Mouse (Mus musculus) MEL (cell line): ENCODE measurements at regions not wholly inside any gene's neighbourhood (a gene's known extent, or its start where the extent isn't known, plus 50 kb on each side); places are given as distances from the start of the nearest gene placed in this dataset.

Experiments used
- CTCF ChIP-seq, 3 experiments: IDR thresholded peaks in 2 of 3; conservative IDR thresholded peaks in 1 of 3; 2 replicates each; pipeline ENCODE4 v1.5.1; 2011 to 2012; ENCODE audit warnings: low read length in 3 of 3, low read depth in 2 of 3, mild to moderate bottlenecking in 2 of 3, improper control_type of control experiment in 1 of 3, inconsistent platforms in 1 of 3, mixed read lengths in 1 of 3, moderate library complexity in 1 of 3; ENCODE audit not compliant: control insufficient read depth in 1 of 3, insufficient read depth in 1 of 3, poor library complexity in 1 of 3, severe bottlenecking in 1 of 3
- EP300 ChIP-seq, 2 experiments: IDR thresholded peaks; 2 replicates each; pipeline ENCODE4 v1.6.1; 2011; ENCODE audit warnings: improper control_type of control experiment in 2 of 2, low read length in 2 of 2, low read depth in 1 of 2, mild to moderate bottlenecking in 1 of 2
- HCFC1 ChIP-seq: IDR thresholded peaks from 2 replicates; pipeline ENCODE4 v1.6.1; 2012; ENCODE audit warnings: low read depth, mild to moderate bottlenecking, inconsistent platforms, low read length, improper control_type of control experiment, moderate library complexity
- KAT2A ChIP-seq: conservative IDR thresholded peaks from 2 replicates; pipeline ENCODE4 v1.6.1; 2012; ENCODE audit warnings: low read depth, low read length, improper control_type of control experiment, inconsistent platforms
- MAX ChIP-seq: IDR thresholded peaks from 2 replicates; pipeline ENCODE4 v1.6.1; 2011; ENCODE audit warnings: low read length, improper control_type of control experiment
- MYC ChIP-seq: IDR thresholded peaks from 2 replicates; pipeline ENCODE4 v1.6.1; 2011; ENCODE audit warnings: low read depth, mild to moderate bottlenecking, low read length, improper control_type of control experiment, moderate library complexity
- POLR2A ChIP-seq, 2 experiments: IDR thresholded peaks; 2 replicates each; pipeline ENCODE4 v1.6.1; 2011 to 2012; ENCODE audit warnings: low read length in 2 of 2, mild to moderate bottlenecking in 2 of 2, control low read depth in 1 of 2, improper control_type of control experiment in 1 of 2, low read depth in 1 of 2, moderate library complexity in 1 of 2; ENCODE audit not compliant: control insufficient read depth in 1 of 2, insufficient read depth in 1 of 2, poor library complexity in 1 of 2
- POLR2AphosphoS5 ChIP-seq: IDR thresholded peaks from 2 replicates; pipeline ENCODE4 v1.6.1; 2012; ENCODE audit warnings: low read depth, borderline replicate concordance, mild to moderate bottlenecking, inconsistent platforms, low read length, moderate library complexity, mixed read lengths
- RCOR1 ChIP-seq: IDR thresholded peaks from 2 replicates; pipeline ENCODE4 v1.6.1; 2012; ENCODE audit warnings: low read depth, mild to moderate bottlenecking, inconsistent platforms, low read length, improper control_type of control experiment
- TCF12 ChIP-seq: IDR thresholded peaks from 2 replicates; pipeline ENCODE4 v1.6.1; 2014; ENCODE audit warnings: low read depth, mild to moderate bottlenecking, inconsistent platforms, low read length, improper control_type of control experiment, moderate library complexity
- ZC3H11A ChIP-seq: IDR thresholded peaks from 2 replicates; pipeline ENCODE4 v1.6.1; 2012; ENCODE audit warnings: low read depth, mild to moderate bottlenecking, inconsistent platforms, low read length, improper control_type of control experiment
- ZKSCAN1 ChIP-seq: IDR thresholded peaks from 2 replicates; pipeline ENCODE4 v1.6.1; 2012; ENCODE audit warnings: low read depth, mild to moderate bottlenecking, inconsistent platforms, low read length, improper control_type of control experiment, moderate library complexity

GRCm38 (mm10) chr3:99778526-99778925 is 106.7 kb upstream of the Spag17 start:
- TF ChIP-seq ZKSCAN1, result no peak
- TF ChIP-seq ZC3H11A, result no peak
- no peak for TF ChIP-seq POLR2A (IDR thresholded peaks at IDR 0.05; ENCODE audit: control insufficient read depth in 1 of 2, insufficient read depth in 1 of 2, low read depth in 1 of 2, low read length in 2 of 2, poor library complexity in 1 of 2)
- TF ChIP-seq POLR2AphosphoS5, result no peak
- no peak for TF ChIP-seq TCF12
- no peak for TF ChIP-seq RCOR1
- no peak for TF ChIP-seq HCFC1
- TF ChIP-seq KAT2A, result no peak
- TF ChIP-seq MYC, result no peak
- TF ChIP-seq MAX, result no peak
- TF ChIP-seq CTCF (IDR thresholded peaks at IDR 0.05 in 2 of 3, conservative IDR thresholded peaks at IDR 0.05 in 1 of 3; ENCODE audit: control insufficient read depth in 1 of 3, insufficient read depth in 1 of 3, low read depth in 2 of 3, low read length in 3 of 3, poor library complexity in 1 of 3, severe bottlenecking in 1 of 3), result no peak
- no peak for TF ChIP-seq EP300 (IDR thresholded peaks at IDR 0.05; ENCODE audit: low read depth in 1 of 2, low read length in 2 of 2)
